Mouse (Mus musculus): Measurements from ENCODE around the gene Krt26. TPM values are rescaled to one million over a fixed set of nuclear protein-coding genes. Genes with fewer than 3 reads are reported as not detected.

The Krt26 gene
- total RNA-seq, 2 experiments from 2014 or later = not detected

DNA sequence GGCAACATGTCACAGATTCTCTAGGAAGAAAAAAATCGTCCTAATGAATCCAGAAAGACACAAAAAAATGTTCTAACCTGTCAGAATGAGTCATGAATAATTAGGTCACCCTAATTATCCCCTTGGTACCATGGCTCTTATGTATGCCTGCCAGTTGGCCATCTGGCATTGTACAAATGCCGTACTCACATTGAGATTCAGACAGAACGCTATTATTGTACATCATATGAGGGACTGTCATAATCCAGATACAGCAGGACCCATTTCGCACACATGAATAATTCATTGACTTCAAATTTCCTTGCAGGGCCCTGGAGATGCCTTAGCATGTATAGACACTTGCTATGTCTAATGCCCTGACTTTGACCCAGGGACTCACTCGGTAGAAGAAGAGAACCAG lies 53.8 kb downstream of the Krt26 start:
- DNase-seq = no peak

DNA sequence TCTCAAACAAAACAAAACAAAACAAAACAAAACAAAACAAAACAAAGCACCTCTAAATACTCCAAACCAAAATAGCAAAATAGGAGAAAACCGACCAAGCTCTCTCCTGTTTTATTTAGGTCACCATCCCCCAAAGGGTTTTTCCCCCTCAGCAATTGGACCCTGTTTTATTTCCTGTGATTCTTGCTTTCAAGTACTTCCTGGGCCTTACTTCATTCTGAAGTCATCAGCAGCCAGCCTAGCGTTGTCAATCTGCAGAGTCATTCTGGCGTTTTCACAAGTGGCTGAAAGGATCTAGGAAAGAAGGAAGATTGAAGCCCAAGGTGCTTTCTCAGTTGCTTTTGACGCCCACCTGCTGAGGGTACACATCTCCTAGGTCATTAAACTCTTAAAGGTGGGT lies 54.4 kb downstream of the Krt26 start:
- DNase-seq = no peak

DNA sequence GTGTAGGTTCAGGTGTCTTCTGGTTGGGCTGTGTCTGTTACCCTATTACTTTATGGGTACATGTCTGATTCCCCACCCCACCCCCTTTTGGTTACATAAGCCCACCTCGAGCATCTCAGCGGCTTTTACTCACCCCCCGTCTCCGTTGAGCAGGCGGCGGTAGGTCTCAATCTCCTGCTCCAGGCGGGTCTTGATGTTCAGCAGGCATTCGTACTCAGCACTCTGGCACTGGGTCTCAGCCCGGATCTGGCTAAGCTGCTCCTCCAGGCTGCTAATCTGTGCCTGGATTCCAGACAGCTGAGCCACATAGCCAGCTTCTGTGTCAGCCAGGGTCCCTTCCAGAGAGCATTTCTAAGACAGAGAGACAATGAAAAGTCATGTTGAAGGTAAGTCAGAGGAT lies 56.6 kb downstream of the Krt26 start:
- no peak for DNase-seq

DNA sequence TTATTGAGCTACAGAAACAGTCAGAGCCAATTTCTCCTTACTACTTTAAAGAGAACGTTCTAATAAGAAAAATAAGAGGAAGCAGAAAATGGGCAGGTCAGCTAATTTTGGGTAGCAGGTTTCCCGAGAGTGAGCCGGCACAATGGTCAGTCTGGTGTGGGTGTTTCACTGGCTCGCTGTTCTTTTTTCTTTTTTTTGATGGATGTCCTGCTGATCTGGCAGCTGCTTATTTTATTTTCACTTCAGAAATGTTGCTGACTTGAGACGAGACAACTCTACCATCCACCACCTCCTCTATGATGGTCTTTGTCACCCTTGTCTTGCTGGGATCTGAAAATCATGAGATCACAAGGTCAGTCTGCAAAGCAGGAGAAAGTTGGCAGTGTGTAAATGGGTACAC lies 57.8 kb downstream of the Krt26 start:
- DNase-seq = no peak

Other genes starting within 250 kb of the Krt26 start
- gene Tns4, start 248.7 kb downstream of the Krt26 start, total RNA-seq (2021) = under 1 TPM; 0.07 to 0.18 TPM
- gene Ccr7, start 182.9 kb downstream of the Krt26 start, total RNA-seq (2021) = 1 to 10 TPM in 1 of 2 experiments, under 1 TPM in 1; 0.30 to 2.8 TPM
- 10 to 100 TPM; 42.0 to 46.3 TPM for gene Smarce1, start 106.9 kb downstream of the Krt26 start, total RNA-seq (2021)
- gene Krt222, start 93.9 kb downstream of the Krt26 start, total RNA-seq (2021) = 10 to 100 TPM; 27.8 to 33.0 TPM
- gene Krt24, start 52.7 kb downstream of the Krt26 start, total RNA-seq (2021) = not detected
- not detected for gene Krt25, start 15.0 kb downstream of the Krt26 start, total RNA-seq (2021)
- not detected for gene Krt27, start 13.1 kb upstream of the Krt26 start, total RNA-seq (2021)
- not detected for gene Krt28, start 36.9 kb upstream of the Krt26 start, total RNA-seq (2021)
- gene Krt10, start 51.4 kb upstream of the Krt26 start, total RNA-seq (2021) = 1 to 10 TPM; 4.1 to 5.1 TPM
- gene Krt12, start 84.3 kb upstream of the Krt26 start, total RNA-seq (2021) = not detected
- gene Krt20, start 100.2 kb upstream of the Krt26 start, total RNA-seq (2021) = not detected
- gene Krt23, start 155.2 kb upstream of the Krt26 start, total RNA-seq (2021) = under 1 TPM in 1 of 2 experiments, not detected in 1; 0.31 TPM
- not detected for gene Krt39, start 183.4 kb upstream of the Krt26 start, total RNA-seq (2021)
- not detected for gene Krt40, start 205.2 kb upstream of the Krt26 start, total RNA-seq (2021)
- not detected for gene Krtap3-3, start 212.9 kb upstream of the Krt26 start, total RNA-seq (2021)
- gene Krtap3-2, start 218.9 kb upstream of the Krt26 start, total RNA-seq (2021) = not detected
- not detected for gene Gm11939, start 221.5 kb upstream of the Krt26 start, total RNA-seq (2021)
- gene Krtap3-1, start 228.7 kb upstream of the Krt26 start, total RNA-seq (2021) = not detected
- gene Krtap1-5, start 243.1 kb upstream of the Krt26 start, total RNA-seq (2021) = not detected
- not detected for gene Krtap1-4, start 245.7 kb upstream of the Krt26 start, total RNA-seq (2021)